Mouse (Mus musculus) lung, postnatal 0 days (tissue): ENCODE data around the gene Zfp597. TPM values are rescaled to one million over a fixed set of nuclear protein-coding genes. Genes with fewer than 3 reads are reported as not detected.

Experiments
- ATAC-seq: fragments of 200-750 bp; cut with Nextera tagmentation; 2 replicates; pipeline ENCODE4 v1.8.0; 2017; ENCODE audit warnings: moderate library complexity
- DNase-seq: peaks from one replicate; pipeline ENCODE4 v3.0.0-alpha.2; 2016; ENCODE audit warnings: low spot score
- H3K27ac ChIP-seq: fragments of 300-500 bp; sonication (generic); 2 replicates; pipeline ENCODE4 v1.5.1; 2014; ENCODE audit warnings: antibody characterized with exemption, mild to moderate bottlenecking, low read length, mixed read lengths
- H3K27me3 ChIP-seq: fragments of 300-500 bp; sonication (generic); replicated peaks from 2 replicates; pipeline ENCODE4 v1.6.1; 2014; ENCODE audit warnings: low read length, mixed read lengths; ENCODE audit not compliant: insufficient read depth
- H3K36me3 ChIP-seq: fragments of 300-500 bp; sonication (generic); 2 replicates; pipeline ENCODE4 v1.6.1; 2014; ENCODE audit warnings: low read length, mixed read lengths; ENCODE audit not compliant: insufficient read depth
- H3K4me1 ChIP-seq: fragments of 300-500 bp; sonication (generic); 2 replicates; pipeline ENCODE4 v1.6.1; 2014; ENCODE audit warnings: antibody characterized with exemption, low read depth, low read length, mixed read lengths; ENCODE audit not compliant: insufficient read depth
- H3K4me2 ChIP-seq: fragments of 300-500 bp; sonication (generic); replicated peaks from 2 replicates; pipeline ENCODE4 v1.6.1; 2014; ENCODE audit warnings: low read depth, mild to moderate bottlenecking, low read length, moderate library complexity, mixed read lengths
- H3K4me3 ChIP-seq: fragments of 300-500 bp; sonication (generic); 2 replicates; pipeline ENCODE4 v1.5.1; 2014; ENCODE audit warnings: low read depth, low read length
- H3K9ac ChIP-seq: fragments of 300-500 bp; sonication (generic); replicated peaks from 2 replicates; pipeline ENCODE4 v1.6.1; 2014; ENCODE audit warnings: low read depth, mild to moderate bottlenecking
- H3K9me3 ChIP-seq: fragments of 300-500 bp; sonication (generic); 2 replicates; pipeline ENCODE4 v1.6.1; 2016; ENCODE audit warnings: low read length, mixed read lengths
- CTCF ChIP-seq: IDR thresholded peaks from 2 replicates; pipeline ENCODE4 v1.5.1; 2016; ENCODE audit warnings: antibody characterized with exemption, mild to moderate bottlenecking
- EP300 ChIP-seq: IDR thresholded peaks from 2 replicates; pipeline ENCODE4 v1.6.1; 2016; ENCODE audit warnings: antibody characterized with exemption, mild to moderate bottlenecking, control low read depth
- WGBS: fragments of 180-500 bp; shearing (Covaris S2); extraction: QIAGEN DNeasy Blood & Tissue Kit; methylation state at CpG from one replicate; pipeline ENCODE4 v1.1.7; 2014; 5-methylcytosine and 5-hydroxymethylcytosine counted together
- polyA plus RNA-seq: library from polyadenylated mRNA; unstranded; fragments of >200 nt; fragmentation: Nextera tagmentation; extraction: Ambion mirVana; gene quantifications from 2 replicates; pipeline ENCODE4 v1.2.1, GENCODE M21; 2015

Gene Zfp597
- polyA plus RNA-seq, result 4.6 and 5.0 TPM in 2 replicates

- Histone ChIP-seq H3K9ac (peak within 1 kb of the TSS; percentile 88), H3K4me2 (peak within 1 kb of the TSS; percentile 89), H3K27ac (peak within 1 kb of the TSS; percentile 85), H3K4me1 (peaks cover 6% of the 10 kb centered on the region; the same call in 1 of the 2 replicates), H3K4me3 (peak within 1 kb of the TSS; percentile 93), H3K36me3 (no peaks in the 10 kb centered on the region), H3K9me3 (no peaks in the 10 kb centered on the region), H3K27me3 (no peaks in the 10 kb centered on the region)
- TF ChIP-seq EP300, result no peak
- TF ChIP-seq CTCF, result peak; percentile 66
- ATAC-seq, result peak; percentile 100
- WGBS, result under 1% methylated on average over 69 of the region's 88 CpGs
- DNase-seq, result peak; percentile 97
Observed at GRCm38 (mm10) chr16:3884201-3885064, at the start of gene Zfp597, which contains the start of gene Gm20695. TSS of gene Zfp597 (minus strand) at chr16:3884561. TSS of gene Gm20695 (plus strand) at chr16:3884648.

- ATAC-seq, result peak; percentile 80
- DNase-seq, result peak; percentile 83
- H3K36me3 ChIP-seq, result peaks cover 19% of the 10 kb centered on the region; the same call in 1 of the 2 replicates
- no peak overlapping the region for H3K4me3 ChIP-seq
- H3K4me2 ChIP-seq, result no peak overlapping the region
- H3K27me3 ChIP-seq, result no peaks in the 10 kb centered on the region
- H3K9me3 ChIP-seq, result no peaks in the 10 kb centered on the region
- 65% methylated on average over 1 of the region's 1 CpGs for WGBS
- H3K4me1 ChIP-seq, result no peaks in the 10 kb centered on the region
- no peak overlapping the region for H3K27ac ChIP-seq
- no peak for TF ChIP-seq EP300
- TF ChIP-seq CTCF, result no peak
- H3K9ac ChIP-seq, result no peak overlapping the region
Observed at GRCm38 (mm10) chr16:3934091-3934490, 49.7 kb upstream of the Zfp597 start.

GRCm38 (mm10) chr16:3933536-3933935 is 49.2 kb upstream of the Zfp597 start:
- no peak for TF ChIP-seq CTCF
- TF ChIP-seq EP300, result no peak
- WGBS, result 86% methylated on average over 6 of the region's 6 CpGs

GRCm38 (mm10) chr16:3929151-3929550 is 44.8 kb upstream of the Zfp597 start:
- H3K27ac ChIP-seq, result no peak overlapping the region
- H3K9me3 ChIP-seq, result no peaks in the 10 kb centered on the region
- TF ChIP-seq CTCF, result no peak
- TF ChIP-seq EP300, result no peak
- no peak overlapping the region for H3K9ac ChIP-seq
- DNase-seq, result peak; percentile 43
- no peak overlapping the region for H3K4me3 ChIP-seq
- H3K4me2 ChIP-seq, result no peak overlapping the region
- 0 out of 2 replicates have a peak, but pooled peaks cover 3% of the 10 kb centered on the region for H3K36me3 ChIP-seq
- H3K4me1 ChIP-seq, result no peaks in the 10 kb centered on the region
- H3K27me3 ChIP-seq, result no peaks in the 10 kb centered on the region
- peak; percentile 65 for ATAC-seq
- WGBS, result 70% methylated on average over 7 of the region's 7 CpGs

More at GRCm38 (mm10) chr16:3933536-3933935, 49.2 kb upstream of the Zfp597 start:
- H3K27ac ChIP-seq, result no peak overlapping the region
- H3K9ac ChIP-seq, result no peak overlapping the region
- no peak overlapping the region for H3K4me2 ChIP-seq
- H3K4me1 ChIP-seq, result no peaks in the 10 kb centered on the region
- no peak for DNase-seq
- H3K36me3 ChIP-seq, result peaks cover 19% of the 10 kb centered on the region; the same call in 1 of the 2 replicates
- H3K9me3 ChIP-seq, result no peaks in the 10 kb centered on the region
- no peak overlapping the region for H3K4me3 ChIP-seq
- ATAC-seq, result no peak
- H3K27me3 ChIP-seq, result no peaks in the 10 kb centered on the region

GRCm38 (mm10) chr16:3928582-3928981 is 44.2 kb upstream of the Zfp597 start:
- 0 out of 2 replicates have a peak, but pooled peaks cover 3% of the 10 kb centered on the region for H3K36me3 ChIP-seq

GRCm38 (mm10) chr16:3923966-3924365 is 39.6 kb upstream of the Zfp597 start:
- TF ChIP-seq EP300, result no peak
- TF ChIP-seq CTCF, result no peak
- 65% methylated on average over 4 of the region's 4 CpGs for WGBS
- H3K27me3 ChIP-seq, result no peaks in the 10 kb centered on the region
- no peak overlapping the region for H3K4me3 ChIP-seq
- DNase-seq (peak; percentile 52), ATAC-seq (peak; percentile 57)
- H3K4me1 ChIP-seq, result no peaks in the 10 kb centered on the region
- H3K4me2 ChIP-seq, result no peak overlapping the region
- H3K27ac ChIP-seq, result no peak overlapping the region
- no peaks in the 10 kb centered on the region for H3K9me3 ChIP-seq
- H3K9ac ChIP-seq, result no peak overlapping the region
- peaks cover 3% of the 10 kb centered on the region; the same call in 1 of the 2 replicates for H3K36me3 ChIP-seq

More at GRCm38 (mm10) chr16:3928582-3928981, 44.2 kb upstream of the Zfp597 start:
- DNase-seq (peak; percentile 7), ATAC-seq (peak; percentile 52)
- Histone ChIP-seq H3K4me1 (no peaks in the 10 kb centered on the region), H3K27me3 (no peaks in the 10 kb centered on the region), H3K4me2 (no peak overlapping the region), H3K9ac (no peak overlapping the region), H3K9me3 (no peaks in the 10 kb centered on the region), H3K4me3 (no peak overlapping the region), H3K27ac (no peak overlapping the region)
- WGBS, result 44% methylated on average over 1 of the region's 1 CpGs
- no peak for TF ChIP-seq EP300
- no peak for TF ChIP-seq CTCF
